Mouse (Mus musculus) kidney, postnatal 14 days (tissue): Measurements from ENCODE around the gene Gucy2g.
"Not testable (repeated sequence)": the region's sequence is repeated elsewhere in the genome, so short reads cannot be mapped to it uniquely, and the experiment has no call there.

Experiments
- DNase-seq: peaks from one replicate; pipeline ENCODE4 v3.0.0; 2022; ENCODE audit warnings: mixed read lengths

Gene Gucy2g

DNA sequence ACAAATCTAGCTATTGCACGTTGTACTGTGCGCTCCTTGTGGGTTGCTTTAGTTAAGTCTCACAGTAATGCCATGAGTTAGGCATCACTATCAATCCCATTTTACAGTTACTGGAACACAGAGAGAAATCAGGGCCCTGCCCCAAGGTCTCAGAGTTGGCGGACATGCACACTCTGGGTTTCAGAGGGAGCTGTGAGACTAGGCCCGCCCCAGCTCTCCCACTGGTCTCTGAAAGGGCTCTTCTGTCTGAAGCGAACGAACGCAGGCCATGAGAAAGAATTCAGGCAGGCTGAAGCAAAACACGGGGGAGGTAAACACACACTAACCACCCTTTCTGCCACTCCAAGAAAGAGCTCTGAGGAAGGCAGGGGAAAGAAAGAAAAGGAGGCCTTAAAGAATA is 82.4 kb downstream of the Gucy2g start:
- no peak for DNase-seq

- DNase-seq: no peak
Measured at GRCm38 (mm10) chr19:55157029-55157428, 84.0 kb downstream of the Gucy2g start.

DNA sequence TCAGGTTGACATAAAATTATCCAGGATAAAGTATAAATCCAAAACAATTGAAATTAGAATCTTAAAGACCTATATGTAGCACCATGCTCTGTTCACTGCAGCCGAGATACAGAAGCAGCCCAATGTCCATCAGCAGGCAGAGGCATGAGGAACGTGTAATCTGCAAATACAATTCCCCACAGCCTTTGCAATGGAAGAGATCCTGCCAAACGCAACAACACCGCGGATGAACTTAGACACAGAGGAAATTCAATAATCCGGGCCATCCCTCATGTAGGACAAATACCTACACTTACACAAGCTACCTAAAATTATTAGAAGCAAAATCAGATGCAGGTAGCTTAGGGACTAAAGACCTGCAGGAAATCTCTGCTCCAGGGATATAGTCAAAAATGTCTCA is 88.1 kb downstream of the Gucy2g start:
- no peak for DNase-seq

DNA sequence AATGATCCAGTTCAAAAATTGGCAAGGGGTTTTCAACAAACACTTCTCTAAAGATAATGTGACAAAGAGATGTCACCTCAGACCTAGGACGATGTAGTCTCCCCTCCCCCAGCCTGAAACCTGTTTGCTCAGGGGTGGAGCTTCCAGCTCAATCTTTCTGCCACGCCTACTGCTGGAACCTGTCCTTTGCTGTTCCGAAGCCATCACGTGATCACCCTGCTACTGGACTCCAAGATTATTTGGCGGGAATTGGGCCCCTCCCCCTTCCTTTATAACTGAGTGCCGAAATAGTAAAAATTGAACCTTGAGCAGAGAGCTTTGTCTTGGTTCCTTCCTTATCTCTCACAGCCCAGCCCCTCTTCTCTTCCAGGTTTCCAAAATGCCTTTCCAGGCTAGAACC is 88.8 kb downstream of the Gucy2g start:
- DNase-seq: not testable (repeated sequence)

- DNase-seq: no peak
Measured at GRCm38 (mm10) chr19:55149646-55150045, 91.4 kb downstream of the Gucy2g start.

GRCm38 (mm10) chr19:55148109-55148508 is 92.9 kb downstream of the Gucy2g start:
- no peak for DNase-seq
